Mouse (Mus musculus) adrenal gland, postnatal 25 days (tissue): ENCODE data around the gene Bcl2l11. TPM values are rescaled to one million over a fixed set of nuclear protein-coding genes. Genes with fewer than 3 reads are reported as not detected.
"Not testable (repeated sequence)": the region's sequence is repeated elsewhere in the genome, so short reads cannot be mapped to it uniquely, and the experiment has no call there.

Experiments used
- DNase-seq: peaks from one replicate; pipeline ENCODE4 v3.0.0; 2021; ENCODE audit warnings: mixed read lengths
- long read RNA-seq: library from polyadenylated mRNA; stranded (forward); transcript quantifications from one replicate; pipeline ENCODE4 v2.0.0, GENCODE M21; 2021
- total RNA-seq: library from RNA; stranded (reverse); gene quantifications from 2 replicates; pipeline ENCODE4 v1.2.3, GENCODE M21; 2021

Gene Bcl2l11
- total RNA-seq: 17.9 and 20.2 TPM in 2 replicates
- long read RNA-seq, full-length matches to known transcripts: 1 of 10 reads
- long read RNA-seq, partial matches to known transcripts: 1 of 10 reads
- long read RNA-seq, other reads (novel, unspliced or antisense): 8 of 10 reads

GRCm38 (mm10) chr2:128125635-128126470 lies at the start of gene Bcl2l11:
Gene Bcl2l11, plus strand, starts transcription at chr2:128126038.
- peak; percentile 99 for DNase-seq

GRCm38 (mm10) chr2:128076936-128077335 lies 48.9 kb upstream of the Bcl2l11 start:
- no peak for DNase-seq

GRCm38 (mm10) chr2:128078859-128079258 lies 47.0 kb upstream of the Bcl2l11 start:
- no peak for DNase-seq

- no peak for DNase-seq
These were observed 46.5 kb upstream of the Bcl2l11 start for GRCm38 (mm10) chr2:128079316-128079715.

GRCm38 (mm10) chr2:128083844-128084243 lies 42.0 kb upstream of the Bcl2l11 start:
- no peak for DNase-seq

- no peak for DNase-seq
These were observed 41.2 kb upstream of the Bcl2l11 start for GRCm38 (mm10) chr2:128084607-128085006.

GRCm38 (mm10) chr2:128085481-128085880 lies 40.4 kb upstream of the Bcl2l11 start:
- no peak for DNase-seq

- no peak for DNase-seq
These were observed 39.4 kb upstream of the Bcl2l11 start for GRCm38 (mm10) chr2:128086301-128086886.

- DNase-seq: no peak
These were observed 38.8 kb upstream of the Bcl2l11 start for GRCm38 (mm10) chr2:128086996-128087526.

GRCm38 (mm10) chr2:128087798-128088545 lies 37.9 kb upstream of the Bcl2l11 start:
- no peak for DNase-seq

- no peak for DNase-seq
These were observed 35.5 kb upstream of the Bcl2l11 start for GRCm38 (mm10) chr2:128090283-128090885.

- no peak for DNase-seq
These were observed 34.1 kb upstream of the Bcl2l11 start for GRCm38 (mm10) chr2:128091431-128092369.

GRCm38 (mm10) chr2:128092451-128092850 lies 33.4 kb upstream of the Bcl2l11 start:
- DNase-seq: no peak

GRCm38 (mm10) chr2:128094196-128094595 lies 31.6 kb upstream of the Bcl2l11 start:
- DNase-seq: no peak

GRCm38 (mm10) chr2:128094602-128095001 lies 31.2 kb upstream of the Bcl2l11 start:
- DNase-seq: no peak

GRCm38 (mm10) chr2:128095270-128095669 lies 30.6 kb upstream of the Bcl2l11 start:
- DNase-seq: no peak

- DNase-seq: no peak
These were observed 29.8 kb upstream of the Bcl2l11 start for GRCm38 (mm10) chr2:128096070-128096469.

GRCm38 (mm10) chr2:128098118-128098517 lies 27.7 kb upstream of the Bcl2l11 start:
- not testable (repeated sequence) for DNase-seq

GRCm38 (mm10) chr2:128102086-128102485 lies 23.8 kb upstream of the Bcl2l11 start:
- no peak for DNase-seq

- no peak for DNase-seq
These were observed 21.0 kb upstream of the Bcl2l11 start for GRCm38 (mm10) chr2:128104815-128105214.

- no peak for DNase-seq
These were observed 20.2 kb upstream of the Bcl2l11 start for GRCm38 (mm10) chr2:128105651-128106050.
